Mouse (Mus musculus) testis, adult 2 months (tissue): ENCODE results near the gene Rpl6.

Experiments used
- CTCF ChIP-seq: fragments of 200-500 bp; IDR thresholded peaks from 2 replicates; pipeline ENCODE4 v1.5.1; 2012; ENCODE audit warnings: low read depth, mild to moderate bottlenecking, inconsistent platforms, low read length, moderate library complexity; ENCODE audit not compliant: control insufficient read depth, insufficient read depth, insufficient replicate concordance
- POLR2A ChIP-seq: fragments of 200-500 bp; IDR thresholded peaks from 2 replicates; pipeline ENCODE4 v1.6.1; 2012; ENCODE audit warnings: low read depth, mild to moderate bottlenecking, inconsistent platforms, low read length, moderate library complexity; ENCODE audit not compliant: control insufficient read depth

- no peak for TF ChIP-seq CTCF
- TF ChIP-seq POLR2A, result peak; percentile 69
Observed at GRCm38 (mm10) chr5:121190836-121191583, 13.3 kb upstream of the Rpl6 start, which contains the start of gene Ptpn11.
